Mouse (Mus musculus): ENCODE measurements at regions not wholly inside any gene's neighbourhood (a gene's known extent, or its start where the extent isn't known, plus 50 kb on each side); places are given as distances from the start of the nearest gene placed in this dataset.

DNA sequence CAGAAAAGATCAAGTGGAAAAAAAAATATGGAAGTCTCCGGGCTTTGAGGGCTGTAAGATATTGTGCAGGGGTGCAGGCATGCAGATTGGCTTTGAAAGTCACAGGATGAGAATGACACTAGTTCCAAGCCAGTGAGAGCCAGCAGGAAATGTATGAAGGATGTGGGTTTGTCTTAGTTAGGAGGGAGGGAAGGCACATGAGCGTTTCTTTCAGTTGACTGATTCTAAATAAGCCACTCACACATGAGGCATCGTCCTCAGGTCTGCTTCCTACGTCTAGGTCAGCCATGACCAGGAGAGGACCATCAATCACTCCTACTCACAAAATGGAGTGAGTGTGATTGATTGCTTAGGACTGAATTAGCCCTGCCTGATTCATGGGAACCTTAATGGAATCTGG lies 1408.0 kb upstream of the Zeb2 start:
- TF ChIP-seq POLR2A (IDR thresholded peaks at IDR 0.05; ENCODE audit: borderline replicate concordance, control insufficient read depth, low read depth, low read length) (no peak), CTCF (IDR thresholded peaks at IDR 0.05; ENCODE audit: control insufficient read depth, insufficient read depth, low read length) (no peak)
